Mouse (Mus musculus) c-Kit-positive CD71-positive TER-119-positive erythroid progenitor cells, embryonic 14.5 days (primary cell): ENCODE results near the gene Cacna1c.

ENCODE experiments used
- DNase-seq: peaks from one replicate; pipeline ENCODE4 v3.0.0-alpha.2; 2013; ENCODE audit warnings: low spot score

Gene Cacna1c

GRCm38 (mm10) chr6:118848640-118849039 is 347.6 kb downstream of the Cacna1c start:
- no peak for DNase-seq

- no peak for DNase-seq
Observed at GRCm38 (mm10) chr6:118847751-118848150, 348.5 kb downstream of the Cacna1c start.

GRCm38 (mm10) chr6:118845829-118846228 is 350.4 kb downstream of the Cacna1c start:
- no peak for DNase-seq

DNA sequence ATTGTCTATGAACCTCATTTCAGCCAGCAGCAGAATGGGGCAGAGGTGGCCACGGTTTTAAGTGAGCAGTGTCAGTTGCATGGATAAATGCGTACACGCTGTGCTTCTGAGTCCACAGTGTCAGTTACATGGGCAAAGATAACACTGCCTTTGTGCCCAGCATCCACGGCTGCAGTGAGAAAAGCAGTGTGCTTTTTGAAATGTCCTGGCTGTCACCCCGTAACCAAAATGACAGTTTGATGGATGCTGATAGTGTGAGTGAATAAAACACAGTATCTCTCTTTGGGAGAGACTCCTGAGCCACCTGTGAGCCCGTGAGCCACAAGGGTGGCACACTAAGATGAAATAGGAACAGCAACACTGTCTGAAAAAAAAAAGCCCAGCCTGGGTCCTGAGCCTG is 351.0 kb downstream of the Cacna1c start:
- no peak for DNase-seq

- DNase-seq, result no peak
Observed at GRCm38 (mm10) chr6:118843566-118843965, 352.7 kb downstream of the Cacna1c start.

DNA sequence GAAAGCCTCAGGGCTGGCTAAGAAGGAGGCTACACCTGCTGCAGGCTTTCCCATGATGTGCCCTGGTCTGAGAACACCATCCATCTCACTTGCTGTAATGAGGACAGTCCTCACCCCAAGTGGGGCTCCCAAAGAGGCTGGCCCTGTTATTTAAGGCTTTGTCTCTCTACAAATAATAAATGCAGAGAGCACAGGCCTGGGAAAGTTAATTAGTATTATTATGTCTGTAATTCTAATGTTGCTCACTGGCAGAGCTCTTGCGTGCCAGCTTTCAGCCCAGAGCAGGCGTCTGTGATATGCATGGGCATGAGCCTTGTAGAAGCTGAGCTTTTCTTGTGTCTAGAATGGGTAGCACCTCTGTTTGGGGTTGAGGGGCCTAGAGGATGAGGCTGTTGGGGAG is 354.3 kb downstream of the Cacna1c start:
- DNase-seq, result no peak

DNA sequence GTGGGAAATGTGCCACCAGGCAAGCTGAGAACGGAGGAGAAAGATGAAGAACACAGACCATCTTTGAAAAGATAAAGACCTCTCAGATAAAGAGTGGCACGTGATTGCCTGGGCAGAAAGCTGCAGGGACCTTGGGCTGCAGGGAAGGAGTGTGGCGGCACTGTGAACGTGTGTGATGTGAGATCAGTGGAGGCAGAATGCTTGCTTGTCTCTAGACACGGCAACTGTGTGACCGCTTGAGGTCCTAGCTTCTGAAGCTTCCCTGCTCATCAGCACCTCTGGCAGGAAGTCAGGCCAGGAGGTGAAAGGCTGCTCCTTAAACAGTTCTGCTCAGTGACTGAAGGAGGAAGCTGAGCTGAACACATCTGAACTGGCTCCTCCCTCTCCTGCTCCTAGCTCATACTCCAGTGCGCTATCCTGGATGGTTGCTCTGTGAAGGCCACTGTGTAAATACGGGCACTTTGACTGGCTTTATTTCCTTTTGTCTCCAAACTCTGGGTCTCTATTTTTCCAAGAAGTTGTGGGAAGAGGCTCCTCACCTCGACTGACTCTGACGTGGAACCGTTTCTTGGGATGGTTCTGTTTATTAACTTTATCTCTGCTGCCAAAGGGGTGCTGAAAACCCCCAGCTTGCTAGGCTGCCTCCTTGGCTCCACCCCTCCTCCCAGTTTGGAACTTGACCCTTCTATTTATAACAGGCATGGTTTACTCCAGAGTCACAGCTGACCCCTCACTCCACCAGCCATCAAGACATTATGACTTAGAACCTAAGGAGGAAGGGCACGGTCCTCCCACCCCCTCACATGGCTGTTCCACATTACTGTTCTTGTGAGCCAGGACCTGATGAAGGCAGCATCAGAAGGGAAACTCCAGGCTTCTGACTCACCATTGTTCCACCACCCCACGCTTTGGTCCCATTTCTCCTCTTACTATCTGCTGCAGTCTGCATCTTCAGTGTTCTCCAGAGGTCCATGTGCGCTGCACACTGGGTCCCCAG is 357.0 kb downstream of the Cacna1c start:
- no peak for DNase-seq

GRCm38 (mm10) chr6:118836693-118837092 is 359.5 kb downstream of the Cacna1c start:
- DNase-seq, result no peak

DNA sequence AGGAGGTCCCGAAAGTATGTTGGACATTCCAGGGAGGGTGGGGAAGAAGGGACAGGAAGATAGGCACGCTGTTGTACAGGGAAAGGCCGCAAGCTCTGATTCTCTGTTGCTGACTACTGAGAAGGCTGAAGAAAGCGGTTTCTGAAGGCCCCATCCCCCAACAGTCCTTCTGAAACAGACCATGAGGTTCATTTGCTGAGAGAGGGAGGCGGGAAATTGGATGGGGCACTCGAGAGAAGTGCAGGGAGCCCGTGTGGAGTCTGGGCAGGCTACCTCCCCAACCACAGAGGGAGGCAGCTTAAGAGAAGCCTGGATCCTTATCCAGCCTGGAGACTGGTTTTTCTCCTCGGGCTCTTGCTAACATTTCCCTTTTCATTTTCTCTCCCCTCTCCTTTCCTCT is 362.2 kb downstream of the Cacna1c start:
- no peak for DNase-seq

GRCm38 (mm10) chr6:118833049-118833448 is 363.2 kb downstream of the Cacna1c start:
- no peak for DNase-seq

- DNase-seq, result no peak
Observed at GRCm38 (mm10) chr6:118832616-118833015, 363.6 kb downstream of the Cacna1c start.

DNA sequence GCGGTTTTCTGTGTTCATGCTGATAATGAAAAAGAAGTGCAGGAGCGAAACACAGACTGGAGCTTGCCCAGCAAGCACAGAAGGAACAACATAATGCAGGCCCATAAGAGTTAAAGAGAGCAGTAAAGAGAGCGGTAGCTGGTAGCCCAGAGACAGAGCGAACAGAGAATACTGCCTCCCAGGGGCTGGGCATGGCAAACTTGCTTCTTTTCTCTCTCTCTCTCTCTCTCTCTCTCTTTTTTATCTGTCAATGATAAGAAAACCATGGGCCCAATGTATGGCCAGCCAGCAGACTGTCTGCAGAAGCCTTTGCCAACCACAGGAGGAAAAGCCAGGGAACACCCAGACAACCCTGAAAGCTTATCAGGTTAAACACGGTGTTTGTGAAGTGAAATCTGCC is 365.4 kb downstream of the Cacna1c start:
- DNase-seq, result no peak

DNA sequence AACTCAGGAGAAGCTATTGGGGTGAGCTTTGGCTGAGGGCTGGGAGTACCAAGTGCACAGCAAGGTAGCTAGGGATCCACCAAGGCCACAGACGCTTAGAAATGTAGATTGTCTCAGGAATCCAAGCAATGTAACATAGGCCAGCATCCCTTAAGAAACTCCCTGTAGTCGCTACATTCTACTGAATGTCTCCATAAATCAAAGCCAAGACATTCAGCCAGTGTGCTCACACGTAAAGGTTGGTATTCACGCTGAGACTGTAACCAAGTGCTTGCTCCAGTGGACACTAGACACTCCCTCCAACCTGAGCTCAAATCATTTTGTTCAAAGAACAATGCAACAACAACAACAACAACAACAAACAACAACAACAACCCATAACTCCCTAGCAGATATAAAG is 368.0 kb downstream of the Cacna1c start:
- DNase-seq, result no peak

- DNase-seq, result no peak
Observed at GRCm38 (mm10) chr6:118827560-118827959, 368.7 kb downstream of the Cacna1c start.

DNA sequence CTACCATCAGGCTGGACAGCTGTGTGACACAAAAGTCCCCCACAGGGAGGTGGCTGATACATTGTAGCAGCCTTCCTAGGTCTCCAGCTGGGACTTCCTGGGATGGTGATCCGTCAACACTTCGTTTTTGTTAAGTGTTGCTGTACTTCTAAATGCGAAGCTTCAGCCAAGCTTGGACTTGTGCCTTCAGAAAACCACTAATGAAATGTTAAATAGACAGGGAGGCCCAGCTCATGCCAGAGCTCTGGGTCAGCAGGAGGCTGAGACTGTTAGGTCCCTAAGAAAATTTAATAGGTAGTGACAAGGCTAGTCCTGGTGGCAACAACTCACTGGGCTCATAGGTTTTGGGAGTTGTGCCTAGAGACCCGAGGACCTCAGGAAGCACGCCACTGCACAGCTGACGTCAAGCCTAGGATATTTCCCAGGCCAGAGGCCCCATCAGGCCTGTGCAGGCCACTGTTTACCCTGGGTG is 370.8 kb downstream of the Cacna1c start:
- no peak for DNase-seq

- DNase-seq, result no peak
Observed at GRCm38 (mm10) chr6:118821536-118821935, 374.7 kb downstream of the Cacna1c start.

DNA sequence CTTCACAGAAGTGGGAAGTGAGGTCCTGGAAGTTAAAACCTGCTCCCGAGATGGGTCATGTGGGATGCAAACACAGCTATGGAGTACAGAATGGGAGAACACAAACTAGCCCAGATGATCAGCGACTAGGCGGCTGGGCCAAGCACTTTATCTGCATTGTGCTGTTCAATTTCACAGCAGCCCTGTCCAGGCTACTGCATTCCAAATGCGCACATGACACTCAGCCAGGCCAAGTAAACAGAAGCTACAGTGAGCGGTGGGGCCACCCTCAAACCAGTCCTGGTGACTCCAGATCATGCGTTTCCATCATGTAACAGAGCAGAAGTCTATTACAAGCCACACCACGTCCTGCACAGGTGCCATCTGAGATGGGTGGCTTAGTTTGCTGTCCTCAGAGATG is 376.6 kb downstream of the Cacna1c start:
- DNase-seq, result no peak

- DNase-seq, result no peak
Observed at GRCm38 (mm10) chr6:118817928-118818503, 378.2 kb downstream of the Cacna1c start.

- no peak for DNase-seq
Observed at GRCm38 (mm10) chr6:118816253-118816652, 380.0 kb downstream of the Cacna1c start.

DNA sequence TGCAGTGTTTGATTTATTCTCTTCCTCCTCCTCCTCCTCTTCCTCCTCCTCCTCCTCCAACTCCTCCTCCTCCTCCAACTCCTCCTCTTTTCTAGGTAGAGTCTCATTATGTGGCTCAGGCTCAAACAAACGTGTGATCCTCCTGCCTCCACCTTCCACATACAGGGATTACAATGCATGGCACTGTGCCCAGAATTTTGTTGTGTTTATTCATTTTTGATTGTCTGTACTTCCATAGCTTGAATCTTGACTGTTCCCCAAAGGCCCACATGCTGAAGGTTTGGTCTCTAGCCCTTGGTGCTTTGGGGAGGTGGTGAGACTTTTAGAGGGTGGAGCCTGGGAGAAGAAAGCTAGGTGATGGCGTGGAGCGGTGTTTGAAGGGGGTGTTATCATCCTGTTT is 383.7 kb downstream of the Cacna1c start:
- no peak for DNase-seq

- no peak for DNase-seq
Observed at GRCm38 (mm10) chr6:118812007-118812406, 384.2 kb downstream of the Cacna1c start.

GRCm38 (mm10) chr6:118810834-118811233 is 385.4 kb downstream of the Cacna1c start:
- DNase-seq, result no peak

- DNase-seq, result no peak
Observed at GRCm38 (mm10) chr6:118805139-118805538, 391.1 kb downstream of the Cacna1c start.
